Mouse (Mus musculus) kidney, adult 2 months (tissue): Measurements from ENCODE around the gene Catsper4. TPM values are rescaled to one million over a fixed set of nuclear protein-coding genes. Genes with fewer than 3 reads are reported as not detected.
A peak's percentile ranks its signal among the peaks of the same experiment; 100 is the strongest.

ENCODE experiments used
- DNase-seq: peaks from one replicate; pipeline ENCODE4 v3.0.0; 2021
- H3K27ac ChIP-seq: fragments of 200-500 bp; 2 replicates; pipeline ENCODE4 v1.5.1; 2012; ENCODE audit warnings: low read depth, low read length, control low read depth, inconsistent platforms; ENCODE audit not compliant: insufficient read depth
- H3K27me3 ChIP-seq: fragments of 200-500 bp; replicated peaks from 2 replicates; pipeline ENCODE4 v1.6.1; 2012; ENCODE audit warnings: mild to moderate bottlenecking, moderate library complexity, low read length, inconsistent platforms; ENCODE audit not compliant: control insufficient read depth, insufficient read depth
- H3K36me3 ChIP-seq: fragments of 200-500 bp; 2 replicates; pipeline ENCODE4 v1.6.1; 2012; ENCODE audit warnings: mild to moderate bottlenecking, moderate library complexity, low read length, inconsistent platforms; ENCODE audit not compliant: control insufficient read depth, insufficient read depth
- H3K4me1 ChIP-seq: fragments of 200-500 bp; 2 replicates; pipeline ENCODE4 v1.6.1; 2011; ENCODE audit warnings: low read length; ENCODE audit not compliant: control insufficient read depth, insufficient read depth
- H3K4me3 ChIP-seq: fragments of 200-500 bp; 2 replicates; pipeline ENCODE4 v1.5.1; 2011; ENCODE audit warnings: mild to moderate bottlenecking, low read depth, low read length, control low read depth; ENCODE audit not compliant: insufficient read depth
- CTCF ChIP-seq: fragments of 200-500 bp; conservative IDR thresholded peaks from 2 replicates; pipeline ENCODE4 v1.5.1; 2011; ENCODE audit warnings: low read depth, mild to moderate bottlenecking, control low read depth, low read length, moderate library complexity, mixed read lengths; ENCODE audit not compliant: insufficient read depth, insufficient read length
- POLR2A ChIP-seq: fragments of 200-500 bp; IDR thresholded peaks from one replicate; pipeline ENCODE4 v1.6.1; 2011; ENCODE audit warnings: low read depth, low read length, control low read depth
- WGBS: fragments of 180-500 bp; shearing (Covaris S2); methylation state at CpG from one replicate; pipeline ENCODE4 v1.1.7; 2018; 5-methylcytosine and 5-hydroxymethylcytosine counted together
- polyA plus RNA-seq: library from polyadenylated mRNA; depleted of rRNA; stranded (reverse); fragments of >200 nt; gene quantifications from 2 replicates; pipeline ENCODE4 v1.2.3, GENCODE M21; 2012

Catsper4 gene
- polyA plus RNA-seq, 1 experiment = 0.38 TPM

- no peak overlapping the region for H3K27ac ChIP-seq
- TF ChIP-seq CTCF (no peak), POLR2A (no peak)
- no peaks in the 10 kb centered on the region for H3K27me3 ChIP-seq
- no peaks in the 10 kb centered on the region for H3K36me3 ChIP-seq
- 26% methylated on average over 6 of the region's 6 CpGs for WGBS
- no peak for DNase-seq
- no peak overlapping the region for H3K4me3 ChIP-seq
- H3K4me1 ChIP-seq = no peaks in the 10 kb centered on the region
These were observed 20.6 kb downstream of the Catsper4 start for GRCm38 (mm10) chr4:134206488-134207053.

- no peak overlapping the region for H3K27ac ChIP-seq
- no peaks in the 10 kb centered on the region for H3K27me3 ChIP-seq
- no peak for DNase-seq
- TF ChIP-seq CTCF (no peak), POLR2A (no peak)
- H3K4me3 ChIP-seq = no peak overlapping the region
- no peaks in the 10 kb centered on the region for H3K36me3 ChIP-seq
- no peaks in the 10 kb centered on the region for H3K4me1 ChIP-seq
- WGBS = 77% methylated on average over 17 of the region's 17 CpGs
These were observed 23.8 kb downstream of the Catsper4 start for GRCm38 (mm10) chr4:134203340-134203896.

- no peak for TF ChIP-seq POLR2A
- TF ChIP-seq CTCF = no peak
- no peak for DNase-seq
- Histone ChIP-seq H3K27me3 (no peaks in the 10 kb centered on the region), H3K4me3 (no peak within 1 kb of the TSS), H3K27ac (no peak within 1 kb of the TSS), H3K36me3 (no peaks in the 10 kb centered on the region), H3K4me1 (no peaks in the 10 kb centered on the region)
- WGBS = 96% methylated on average over 4 of the region's 4 CpGs
These were observed 24.3 kb downstream of the Catsper4 start, which contains the start of gene Gm7534 for GRCm38 (mm10) chr4:134202904-134203303. TSS of gene Gm7534 (minus strand) at chr4:134203004.

- no peak for TF ChIP-seq POLR2A
- no peak for TF ChIP-seq CTCF
These were observed 27.8 kb downstream of the Catsper4 start for GRCm38 (mm10) chr4:134199371-134199770.

GRCm38 (mm10) chr4:134186268-134186667 lies 40.9 kb downstream of the Catsper4 start:
- H3K4me3 ChIP-seq = peak overlapping the region; percentile 91
- WGBS = 3% methylated on average over 22 of the region's 22 CpGs
- no peak for DNase-seq
- H3K27me3 ChIP-seq = no peaks in the 10 kb centered on the region
- H3K27ac ChIP-seq = 0 out of 2 replicates have a peak overlapping the region, but pooled peaks have one; percentile 41
- TF ChIP-seq POLR2A = no peak
- no peak for TF ChIP-seq CTCF
- H3K4me1 ChIP-seq = peaks cover 5% of the 10 kb centered on the region; the same call in 1 of the 2 replicates
- no peaks in the 10 kb centered on the region for H3K36me3 ChIP-seq

More at GRCm38 (mm10) chr4:134199371-134199770, 27.8 kb downstream of the Catsper4 start:
- Histone ChIP-seq H3K4me3 (no peak overlapping the region), H3K36me3 (no peaks in the 10 kb centered on the region), H3K27me3 (no peaks in the 10 kb centered on the region), H3K27ac (no peak overlapping the region), H3K4me1 (no peaks in the 10 kb centered on the region)
- 94% methylated on average over 2 of the region's 2 CpGs for whole genome bisulfite sequencing
- DNase-seq = no peak

GRCm38 (mm10) chr4:134185569-134185968 lies 41.6 kb downstream of the Catsper4 start:
- WGBS = 80% methylated on average over 3 of the region's 3 CpGs

GRCm38 (mm10) chr4:134183711-134184110 lies 43.5 kb downstream of the Catsper4 start:
- no peaks in the 10 kb centered on the region for H3K27me3 ChIP-seq
- WGBS = 61% methylated on average over 3 of the region's 3 CpGs
- peaks cover 5% of the 10 kb centered on the region; the same call in 1 of the 2 replicates for H3K4me1 ChIP-seq
- no peak for DNase-seq
- H3K36me3 ChIP-seq = no peaks in the 10 kb centered on the region
- no peak overlapping the region for H3K27ac ChIP-seq
- H3K4me3 ChIP-seq = no peak overlapping the region
- no peak for TF ChIP-seq CTCF
- TF ChIP-seq POLR2A = no peak

More at GRCm38 (mm10) chr4:134185569-134185968, 41.6 kb downstream of the Catsper4 start:
- Histone ChIP-seq H3K36me3 (no peaks in the 10 kb centered on the region), H3K27ac (no peak overlapping the region), H3K4me3 (no peak overlapping the region), H3K27me3 (no peaks in the 10 kb centered on the region), H3K4me1 (peaks cover 5% of the 10 kb centered on the region; the same call in 1 of the 2 replicates)
- TF ChIP-seq POLR2A = no peak
- no peak for TF ChIP-seq CTCF
- DNase-seq = no peak
